Mouse (Mus musculus): ENCODE data around the gene F8. TPM values are rescaled to one million over a fixed set of nuclear protein-coding genes. Genes with fewer than 3 reads are reported as not detected.
"Not testable (repeated sequence)": the region's sequence is repeated elsewhere in the genome, so short reads cannot be mapped to it uniquely, and the experiment has no call there.

F8 gene
- polyA plus RNA-seq, 1 experiment from 2014 or later, result 0.86 TPM

GRCm38 (mm10) chrX:75233603-75234376 lies 148.6 kb downstream of the F8 start:
- not testable (repeated sequence) for H3K27me3 ChIP-seq (ENCODE audit: insufficient read depth, poor library complexity, severe bottlenecking); H3K36me3 ChIP-seq; H3K27ac ChIP-seq; H3K4me1 ChIP-seq (replicated peaks); H3K4me3 ChIP-seq; DNase-seq (ENCODE audit: low spot score); H3K9me3 ChIP-seq
- 72% methylated on average over 8 of the region's 8 CpGs for WGBS

GRCm38 (mm10) chrX:75231456-75231855 lies 151.0 kb downstream of the F8 start:
- H3K27ac ChIP-seq, result no peak overlapping the region
- no peak for DNase-seq (ENCODE audit: low spot score)
- no peak overlapping the region for H3K4me3 ChIP-seq
- H3K9me3 ChIP-seq, result no peaks in the 10 kb centered on the region
- 82% methylated on average over 1 of the region's 1 CpGs for WGBS
- no peaks in the 10 kb centered on the region; the same call in 1 of the 2 replicates for H3K27me3 ChIP-seq (ENCODE audit: insufficient read depth, poor library complexity, severe bottlenecking)
- H3K4me1 ChIP-seq (replicated peaks), result no peaks in the 10 kb centered on the region
- H3K36me3 ChIP-seq, result no peaks in the 10 kb centered on the region

GRCm38 (mm10) chrX:75163670-75164069 lies 218.7 kb downstream of the F8 start, which contains the start of gene Smim9:
Smim9 (minus strand) TSS chrX:75163770.
- 74% methylated on average over 1 of the region's 1 CpGs for WGBS

GRCm38 (mm10) chrX:75155576-75156243 lies 226.7 kb downstream of the F8 start:
- Histone ChIP-seq H3K9me3 (0 out of 2 replicates have a peak, but pooled peaks cover 3% of the 10 kb centered on the region), H3K27me3 (ENCODE audit: insufficient read depth, poor library complexity, severe bottlenecking) (no peaks in the 10 kb centered on the region), H3K27ac (peak overlapping the region; percentile 80), H3K4me1 (replicated peaks) (no peaks in the 10 kb centered on the region), H3K4me3 (peak overlapping the region; percentile 49), H3K36me3 (no peaks in the 10 kb centered on the region)
- DNase-seq (ENCODE audit: low spot score), result peak; percentile 58
- WGBS, result 25% methylated on average over 43 of the region's 49 CpGs

More at GRCm38 (mm10) chrX:75163670-75164069, 218.7 kb downstream of the F8 start, which contains the start of gene Smim9:
- no peaks in the 10 kb centered on the region for H3K9me3 ChIP-seq
- DNase-seq (ENCODE audit: low spot score), result no peak
- H3K27me3 ChIP-seq (ENCODE audit: insufficient read depth, poor library complexity, severe bottlenecking), result no peaks in the 10 kb centered on the region
- H3K36me3 ChIP-seq, result no peaks in the 10 kb centered on the region
- no peaks in the 10 kb centered on the region for H3K4me1 ChIP-seq (replicated peaks)
- no peak within 1 kb of the TSS for H3K27ac ChIP-seq
- no peak within 1 kb of the TSS for H3K4me3 ChIP-seq

- WGBS, result 56% methylated on average over 1 of the region's 1 CpGs
- no peak for DNase-seq (ENCODE audit: low spot score)
- H3K36me3 ChIP-seq, result no peaks in the 10 kb centered on the region
- H3K9me3 ChIP-seq, result 0 out of 2 replicates have a peak, but pooled peaks cover 3% of the 10 kb centered on the region
- H3K27me3 ChIP-seq (ENCODE audit: insufficient read depth, poor library complexity, severe bottlenecking), result no peaks in the 10 kb centered on the region
- H3K4me3 ChIP-seq, result no peak overlapping the region
- no peak overlapping the region for H3K27ac ChIP-seq
- no peaks in the 10 kb centered on the region for H3K4me1 ChIP-seq (replicated peaks)
Measured at GRCm38 (mm10) chrX:75152249-75152648, 230.2 kb downstream of the F8 start.

GRCm38 (mm10) chrX:75150304-75150703 lies 232.1 kb downstream of the F8 start:
- H3K36me3 ChIP-seq, result no peaks in the 10 kb centered on the region
- no peaks in the 10 kb centered on the region for H3K27me3 ChIP-seq (ENCODE audit: insufficient read depth, poor library complexity, severe bottlenecking)
- DNase-seq (ENCODE audit: low spot score), result no peak
- no peaks in the 10 kb centered on the region for H3K4me1 ChIP-seq (replicated peaks)
- no peak overlapping the region for H3K27ac ChIP-seq
- no peaks in the 10 kb centered on the region for H3K9me3 ChIP-seq
- 86% methylated on average over 2 of the region's 2 CpGs for WGBS
- H3K4me3 ChIP-seq, result no peak overlapping the region

GRCm38 (mm10) chrX:75148414-75148813 lies 234.0 kb downstream of the F8 start:
- H3K4me3 ChIP-seq, result no peak overlapping the region
- no peaks in the 10 kb centered on the region for H3K36me3 ChIP-seq
- no peaks in the 10 kb centered on the region for H3K9me3 ChIP-seq
- no peaks in the 10 kb centered on the region for H3K27me3 ChIP-seq (ENCODE audit: insufficient read depth, poor library complexity, severe bottlenecking)
- no peak overlapping the region for H3K27ac ChIP-seq
- DNase-seq (ENCODE audit: low spot score), result no peak
- no peaks in the 10 kb centered on the region for H3K4me1 ChIP-seq (replicated peaks)
- WGBS, result 88% methylated on average over 4 of the region's 4 CpGs

GRCm38 (mm10) chrX:75143124-75143555 lies 239.3 kb downstream of the F8 start:
- not testable (repeated sequence) for H3K36me3 ChIP-seq; H3K4me1 ChIP-seq (replicated peaks); H3K9me3 ChIP-seq; H3K27me3 ChIP-seq (ENCODE audit: insufficient read depth, poor library complexity, severe bottlenecking); H3K27ac ChIP-seq
- 27% methylated on average over 33 of the region's 42 CpGs for WGBS
- peak; percentile 12 for DNase-seq (ENCODE audit: low spot score)
- H3K4me3 ChIP-seq, result peak overlapping the region; percentile 47

- H3K27ac ChIP-seq, result no peak overlapping the region
- no peak for DNase-seq (ENCODE audit: low spot score)
- H3K4me1 ChIP-seq (replicated peaks), result no peaks in the 10 kb centered on the region
- H3K27me3 ChIP-seq (ENCODE audit: insufficient read depth, poor library complexity, severe bottlenecking), result no peaks in the 10 kb centered on the region
- 96% methylated on average over 2 of the region's 2 CpGs for WGBS
- no peaks in the 10 kb centered on the region for H3K9me3 ChIP-seq
- no peaks in the 10 kb centered on the region for H3K36me3 ChIP-seq
- no peak overlapping the region for H3K4me3 ChIP-seq
Measured at GRCm38 (mm10) chrX:75138182-75138581, 244.2 kb downstream of the F8 start.

- Histone ChIP-seq H3K9me3 (no peaks in the 10 kb centered on the region), H3K27me3 (ENCODE audit: insufficient read depth, poor library complexity, severe bottlenecking) (no peaks in the 10 kb centered on the region), H3K4me3 (no peak overlapping the region), H3K4me1 (replicated peaks) (no peaks in the 10 kb centered on the region), H3K36me3 (no peaks in the 10 kb centered on the region), H3K27ac (no peak overlapping the region)
- no peak for DNase-seq (ENCODE audit: low spot score)
- WGBS, result 82% methylated on average over 2 of the region's 2 CpGs
Measured at GRCm38 (mm10) chrX:75137729-75138128, 244.7 kb downstream of the F8 start.

- no peak overlapping the region for H3K27ac ChIP-seq
- no peak for DNase-seq (ENCODE audit: low spot score)
- H3K4me3 ChIP-seq, result no peak overlapping the region
- H3K4me1 ChIP-seq (replicated peaks), result no peaks in the 10 kb centered on the region
- H3K27me3 ChIP-seq (ENCODE audit: insufficient read depth, poor library complexity, severe bottlenecking), result no peaks in the 10 kb centered on the region
- H3K9me3 ChIP-seq, result no peaks in the 10 kb centered on the region
- H3K36me3 ChIP-seq, result no peaks in the 10 kb centered on the region
Measured at GRCm38 (mm10) chrX:75136938-75137337, 245.5 kb downstream of the F8 start.

- Histone ChIP-seq H3K9me3 (no peaks in the 10 kb centered on the region), H3K27ac (peak within 1 kb of the TSS; percentile 80)
- WGBS, result 16% methylated on average over 36 of the region's 36 CpGs
Measured at GRCm38 (mm10) chrX:75130467-75131160, 251.8 kb downstream of the F8 start, which contains the start of gene Mpp1. Mpp1 (minus strand) TSS chrX:75131016.

GRCm38 (mm10) chrX:75129474-75129873 lies 252.9 kb downstream of the F8 start:
- H3K27me3 ChIP-seq (ENCODE audit: insufficient read depth, poor library complexity, severe bottlenecking), result no peaks in the 10 kb centered on the region
- WGBS, result 69% methylated on average over 2 of the region's 2 CpGs
- H3K36me3 ChIP-seq, result no peaks in the 10 kb centered on the region
- H3K27ac ChIP-seq, result no peak overlapping the region
- no peak overlapping the region for H3K4me3 ChIP-seq
- no peaks in the 10 kb centered on the region for H3K9me3 ChIP-seq
- no peaks in the 10 kb centered on the region for H3K4me1 ChIP-seq (replicated peaks)
- no peak for DNase-seq (ENCODE audit: low spot score)

More at GRCm38 (mm10) chrX:75130467-75131160, 251.8 kb downstream of the F8 start, which contains the start of gene Mpp1:
- Histone ChIP-seq H3K4me3 (peak within 1 kb of the TSS; percentile 57), H3K27me3 (ENCODE audit: insufficient read depth, poor library complexity, severe bottlenecking) (no peaks in the 10 kb centered on the region), H3K4me1 (replicated peaks) (no peaks in the 10 kb centered on the region), H3K36me3 (no peaks in the 10 kb centered on the region)
- peak; percentile 85 for DNase-seq (ENCODE audit: low spot score)

All from hindbrain, embryonic 10.5 days (tissue).